Mouse (Mus musculus): Measurements from ENCODE around the gene Tmcc3.

Gene Tmcc3

DNA sequence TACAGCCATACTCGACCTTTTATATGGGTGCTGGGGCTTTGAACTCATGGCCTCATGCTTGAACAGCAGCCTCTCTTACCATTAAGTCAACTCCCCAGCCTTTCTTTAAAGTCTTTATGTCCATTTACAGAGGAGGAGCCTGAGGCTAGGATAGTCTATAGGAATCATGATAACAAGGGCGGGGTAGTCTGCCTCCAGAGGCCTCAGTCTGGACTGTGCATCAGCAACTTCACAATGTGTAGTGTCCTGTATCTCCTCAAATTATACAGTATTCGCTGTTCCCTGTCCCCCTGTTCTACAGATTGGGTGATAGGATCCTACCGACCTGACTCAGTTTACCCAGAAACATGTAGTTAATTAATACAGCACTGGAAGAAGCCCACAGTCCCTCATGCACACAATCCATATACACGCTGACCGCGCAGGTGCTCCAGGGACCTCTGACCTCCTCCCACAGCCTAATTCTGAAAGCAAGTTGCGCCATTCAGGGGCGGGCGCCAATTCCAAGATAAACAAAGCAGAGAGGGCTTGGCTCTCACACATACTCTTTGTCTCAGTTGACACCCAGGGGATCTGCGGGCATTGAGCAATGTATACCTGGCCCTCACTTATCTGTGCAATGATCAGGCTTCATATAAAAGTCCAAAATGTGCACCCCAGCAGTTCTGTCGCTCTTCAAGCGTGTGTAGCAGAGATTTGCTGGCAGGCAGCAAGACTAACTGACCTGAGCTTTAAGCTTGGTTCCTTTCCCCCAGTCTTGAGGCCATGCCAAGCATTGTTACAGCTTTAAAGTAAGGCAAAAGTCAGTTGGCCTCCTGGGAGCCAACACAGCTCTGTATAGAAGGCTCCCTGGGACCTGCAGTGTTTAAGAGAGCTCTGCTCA lies 262.9 kb downstream of the Tmcc3 start:
- Histone ChIP-seq H3K4me3 (replicated peaks; ENCODE audit: low read length) (no peak overlapping the region), H3K36me3 (ENCODE audit: insufficient read depth, low read length) (no peaks in the 10 kb centered on the region), H3K27me3 (ENCODE audit: insufficient read depth, low read length) (peaks cover 2% of the 10 kb centered on the region; the same call in 1 of the 2 replicates), H3K4me1 (replicated peaks; ENCODE audit: low read depth, low read length) (peaks cover 7% of the 10 kb centered on the region), H3K9me3 (ENCODE audit: low read length) (no peaks in the 10 kb centered on the region)
- no peak for TF ChIP-seq CTCF (conservative IDR thresholded peaks at IDR 0.05; ENCODE audit: low read length)
- TF ChIP-seq NANOG (IDR thresholded peaks at IDR 0.05; ENCODE audit: borderline replicate concordance, low read length): no peak
- TF ChIP-seq POU5F1 (IDR thresholded peaks at IDR 0.05; ENCODE audit: borderline replicate concordance, low read length): no peak

DNA sequence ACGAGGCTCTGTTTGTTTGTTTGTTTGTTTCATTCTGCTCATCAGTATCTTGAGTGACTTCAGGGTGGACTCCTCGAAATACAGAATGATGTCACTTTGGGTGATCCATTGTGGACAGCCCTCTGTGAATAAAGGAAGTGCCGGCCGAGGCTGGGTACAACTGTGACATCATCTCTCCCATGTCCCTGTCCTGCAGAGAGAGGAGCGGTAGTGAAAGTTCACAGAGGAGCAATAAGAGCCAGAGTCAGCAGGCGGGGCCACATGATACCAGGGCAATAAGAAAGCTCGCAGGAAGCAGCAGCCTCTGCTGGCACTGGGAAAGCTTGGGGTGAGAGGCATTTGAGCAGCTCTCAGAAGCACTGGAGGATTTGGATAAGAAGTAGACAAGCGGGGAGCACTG lies 264.2 kb downstream of the Tmcc3 start:
- H3K4me3 ChIP-seq (replicated peaks; ENCODE audit: low read length): no peak overlapping the region
- no peak for TF ChIP-seq NANOG (IDR thresholded peaks at IDR 0.05; ENCODE audit: borderline replicate concordance, low read length)
- TF ChIP-seq CTCF (conservative IDR thresholded peaks at IDR 0.05; ENCODE audit: low read length): no peak
- TF ChIP-seq POU5F1 (IDR thresholded peaks at IDR 0.05; ENCODE audit: borderline replicate concordance, low read length): no peak

DNA sequence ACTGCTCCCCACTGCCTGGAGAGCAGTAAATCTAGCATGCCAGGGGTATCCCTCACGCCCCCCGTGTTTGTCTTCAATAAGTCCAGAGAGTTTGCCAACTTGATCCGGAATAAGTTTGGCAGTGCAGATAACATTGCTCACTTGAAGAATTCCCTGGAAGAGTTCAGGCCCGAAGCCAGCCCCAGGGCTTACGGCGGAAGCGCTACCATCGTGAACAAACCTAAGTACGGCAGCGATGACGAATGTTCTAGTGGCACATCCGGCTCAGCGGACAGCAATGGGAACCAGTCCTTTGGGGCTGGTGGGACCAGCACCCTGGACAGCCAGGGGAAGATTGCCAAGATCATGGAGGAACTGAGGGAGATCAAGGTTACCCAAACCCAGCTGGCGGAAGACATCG lies 267.1 kb downstream of the Tmcc3 start:
- Histone ChIP-seq H3K4me1 (replicated peaks; ENCODE audit: low read depth, low read length) (peaks cover 7% of the 10 kb centered on the region), H3K4me3 (replicated peaks; ENCODE audit: low read length) (no peak overlapping the region), H3K27me3 (ENCODE audit: insufficient read depth, low read length) (no peaks in the 10 kb centered on the region), H3K36me3 (ENCODE audit: insufficient read depth, low read length) (no peaks in the 10 kb centered on the region), H3K9me3 (ENCODE audit: low read length) (no peaks in the 10 kb centered on the region)
- TF ChIP-seq POU5F1 (IDR thresholded peaks at IDR 0.05; ENCODE audit: borderline replicate concordance, low read length) (no peak), NANOG (IDR thresholded peaks at IDR 0.05; ENCODE audit: borderline replicate concordance, low read length) (no peak), CTCF (conservative IDR thresholded peaks at IDR 0.05; ENCODE audit: low read length) (no peak)

More for the DNA sequence above, 264.2 kb downstream of the Tmcc3 start:
- Histone ChIP-seq H3K4me1 (replicated peaks; ENCODE audit: low read depth, low read length) (peaks cover 7% of the 10 kb centered on the region), H3K9me3 (ENCODE audit: low read length) (no peaks in the 10 kb centered on the region), H3K36me3 (ENCODE audit: insufficient read depth, low read length) (no peaks in the 10 kb centered on the region), H3K27me3 (ENCODE audit: insufficient read depth, low read length) (no peaks in the 10 kb centered on the region)

DNA sequence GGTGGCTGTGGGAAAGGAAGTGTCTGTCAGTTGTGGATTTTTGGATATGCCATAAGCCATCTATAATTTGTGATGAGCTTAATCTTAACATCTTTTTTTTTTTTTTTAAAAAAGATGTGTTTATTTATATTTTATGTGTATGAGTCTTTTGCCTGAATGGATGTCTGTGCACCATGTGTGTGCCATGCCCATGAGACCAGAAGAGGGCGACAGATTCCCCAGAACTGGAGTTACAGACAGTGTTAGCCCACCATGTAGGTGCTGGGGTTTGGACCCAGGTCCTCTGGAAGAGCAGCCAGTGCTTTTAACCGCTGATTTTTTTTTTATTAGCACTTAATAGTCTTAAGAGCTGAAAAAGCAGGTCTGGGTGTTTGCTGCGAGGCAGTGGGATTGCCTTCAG lies 269.6 kb downstream of the Tmcc3 start:
- TF ChIP-seq CTCF (conservative IDR thresholded peaks at IDR 0.05; ENCODE audit: low read length): peak; percentile 35
- no peak for TF ChIP-seq POU5F1 (IDR thresholded peaks at IDR 0.05; ENCODE audit: borderline replicate concordance, low read length)
- TF ChIP-seq NANOG (IDR thresholded peaks at IDR 0.05; ENCODE audit: borderline replicate concordance, low read length): no peak
- H3K27me3 ChIP-seq (ENCODE audit: insufficient read depth, low read length): peaks cover 12% of the 10 kb centered on the region; the same call in 1 of the 2 replicates
- no peak overlapping the region for H3K4me3 ChIP-seq (replicated peaks; ENCODE audit: low read length)
- no peaks in the 10 kb centered on the region for H3K9me3 ChIP-seq (ENCODE audit: low read length)
- H3K36me3 ChIP-seq (ENCODE audit: insufficient read depth, low read length): no peaks in the 10 kb centered on the region
- H3K4me1 ChIP-seq (replicated peaks; ENCODE audit: low read depth, low read length): peaks cover 14% of the 10 kb centered on the region

DNA sequence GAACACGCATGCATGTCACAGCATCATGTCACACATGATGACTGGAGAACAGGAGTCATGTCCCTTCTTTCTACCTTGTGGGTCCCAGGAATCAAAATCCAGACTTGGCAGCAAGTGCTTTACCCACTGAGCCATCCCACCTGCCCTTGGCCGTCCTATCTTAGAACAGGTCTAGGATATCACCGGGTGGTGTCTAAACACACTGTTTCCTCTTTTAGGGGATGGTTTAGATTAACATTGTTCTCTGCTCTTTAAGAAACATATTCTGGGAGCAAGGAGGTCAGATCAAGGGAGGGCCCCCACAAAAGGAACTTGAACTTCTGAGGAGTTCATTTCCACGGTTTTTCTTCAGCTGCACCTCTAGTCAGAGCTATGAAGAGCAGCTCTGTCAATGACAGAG lies 272.0 kb downstream of the Tmcc3 start:
- no peaks in the 10 kb centered on the region for H3K36me3 ChIP-seq (ENCODE audit: insufficient read depth, low read length)
- H3K4me3 ChIP-seq (replicated peaks; ENCODE audit: low read length): no peak overlapping the region
- TF ChIP-seq CTCF (conservative IDR thresholded peaks at IDR 0.05; ENCODE audit: low read length) (no peak), NANOG (IDR thresholded peaks at IDR 0.05; ENCODE audit: borderline replicate concordance, low read length) (no peak), POU5F1 (IDR thresholded peaks at IDR 0.05; ENCODE audit: borderline replicate concordance, low read length) (no peak)
- no peaks in the 10 kb centered on the region for H3K9me3 ChIP-seq (ENCODE audit: low read length)
- peaks cover 21% of the 10 kb centered on the region for H3K4me1 ChIP-seq (replicated peaks; ENCODE audit: low read depth, low read length)
- peaks cover 17% of the 10 kb centered on the region; the same call in 1 of the 2 replicates for H3K27me3 ChIP-seq (ENCODE audit: insufficient read depth, low read length)

DNA sequence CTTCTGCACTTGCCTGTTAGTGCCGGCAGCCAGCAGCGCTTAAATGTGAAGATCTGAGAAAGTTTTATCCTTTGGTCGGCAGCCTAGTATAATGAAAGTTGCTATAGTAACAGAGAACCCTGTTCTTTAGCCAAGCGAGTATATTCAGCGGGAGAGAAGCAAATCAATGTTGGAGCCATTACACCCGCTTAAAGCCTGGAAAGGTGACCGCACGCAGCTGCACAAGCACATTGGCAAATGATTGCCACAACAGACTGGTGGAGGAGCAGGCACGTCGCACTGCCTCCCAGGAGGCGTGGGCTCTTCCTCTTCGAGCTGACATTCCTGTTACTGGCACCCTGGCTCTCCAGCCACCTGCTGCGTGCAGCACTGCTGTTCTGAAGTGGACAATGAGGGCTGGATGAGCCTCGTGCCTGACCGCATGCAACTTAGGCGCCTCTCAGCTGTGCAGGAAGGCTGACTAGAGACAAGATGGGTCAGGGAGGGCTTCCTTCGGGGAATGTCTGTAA lies 273.2 kb downstream of the Tmcc3 start:
- no peaks in the 10 kb centered on the region for H3K9me3 ChIP-seq (ENCODE audit: low read length)
- TF ChIP-seq NANOG (IDR thresholded peaks at IDR 0.05; ENCODE audit: borderline replicate concordance, low read length): no peak
- no peak for TF ChIP-seq POU5F1 (IDR thresholded peaks at IDR 0.05; ENCODE audit: borderline replicate concordance, low read length)
- TF ChIP-seq CTCF (conservative IDR thresholded peaks at IDR 0.05; ENCODE audit: low read length): no peak
- H3K27me3 ChIP-seq (ENCODE audit: insufficient read depth, low read length): peaks cover 17% of the 10 kb centered on the region; the same call in 1 of the 2 replicates
- H3K4me1 ChIP-seq (replicated peaks; ENCODE audit: low read depth, low read length): peaks cover 30% of the 10 kb centered on the region
- H3K4me3 ChIP-seq (replicated peaks; ENCODE audit: low read length): peak overlapping the region; percentile 13; the same call in 1 of the 2 replicates
- no peaks in the 10 kb centered on the region for H3K36me3 ChIP-seq (ENCODE audit: insufficient read depth, low read length)

DNA sequence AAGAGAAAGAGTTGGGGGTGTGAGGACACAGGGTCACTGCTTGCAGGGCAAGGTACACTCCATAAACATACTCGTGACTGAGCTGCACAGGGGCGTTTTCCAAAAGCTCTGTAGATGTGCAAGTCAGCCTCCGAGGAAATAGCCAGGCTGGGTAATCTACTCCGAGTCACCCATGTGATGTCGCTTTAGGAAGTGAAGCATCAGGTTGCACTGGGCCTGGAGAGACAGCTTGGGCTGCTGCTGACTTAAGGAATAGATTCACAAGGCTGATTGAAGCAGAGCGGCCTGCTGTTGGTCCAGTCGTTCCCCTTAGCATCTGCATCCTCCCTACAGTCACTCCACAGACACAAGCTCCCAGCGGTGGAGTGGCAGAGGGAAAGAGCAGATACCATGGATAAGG lies 274.1 kb downstream of the Tmcc3 start:
- H3K27me3 ChIP-seq (ENCODE audit: insufficient read depth, low read length): peaks cover 17% of the 10 kb centered on the region; the same call in 1 of the 2 replicates
- H3K36me3 ChIP-seq (ENCODE audit: insufficient read depth, low read length): no peaks in the 10 kb centered on the region
- TF ChIP-seq POU5F1 (IDR thresholded peaks at IDR 0.05; ENCODE audit: borderline replicate concordance, low read length) (no peak), NANOG (IDR thresholded peaks at IDR 0.05; ENCODE audit: borderline replicate concordance, low read length) (no peak), CTCF (conservative IDR thresholded peaks at IDR 0.05; ENCODE audit: low read length) (no peak)
- no peaks in the 10 kb centered on the region for H3K9me3 ChIP-seq (ENCODE audit: low read length)
- H3K4me1 ChIP-seq (replicated peaks; ENCODE audit: low read depth, low read length): peaks cover 30% of the 10 kb centered on the region
- H3K4me3 ChIP-seq (replicated peaks; ENCODE audit: low read length): no peak overlapping the region

DNA sequence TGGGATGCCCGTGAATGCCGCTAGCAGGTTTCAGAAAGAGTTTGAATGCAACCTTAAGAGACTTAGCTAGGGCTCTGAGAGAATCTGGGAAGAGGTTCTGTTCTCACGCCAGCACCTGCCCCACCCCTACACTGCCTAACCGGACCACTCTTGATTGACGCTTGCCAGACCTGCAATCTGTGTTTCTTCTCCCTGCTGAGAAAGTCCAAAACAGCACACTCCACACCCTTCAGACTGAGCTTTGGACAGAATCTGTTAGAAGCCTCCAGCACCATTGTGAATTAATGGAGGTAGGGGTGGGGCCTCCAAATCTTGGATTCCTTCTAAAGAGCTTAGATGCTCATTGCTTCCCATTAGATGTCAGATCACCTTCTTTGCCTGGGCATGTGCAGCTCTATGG lies 277.2 kb downstream of the Tmcc3 start:
- Histone ChIP-seq H3K27me3 (ENCODE audit: insufficient read depth, low read length) (peaks cover 17% of the 10 kb centered on the region; the same call in 1 of the 2 replicates), H3K9me3 (ENCODE audit: low read length) (no peaks in the 10 kb centered on the region), H3K4me3 (replicated peaks; ENCODE audit: low read length) (no peak overlapping the region), H3K4me1 (replicated peaks; ENCODE audit: low read depth, low read length) (peaks cover 30% of the 10 kb centered on the region), H3K36me3 (ENCODE audit: insufficient read depth, low read length) (no peaks in the 10 kb centered on the region)
- TF ChIP-seq POU5F1 (IDR thresholded peaks at IDR 0.05; ENCODE audit: borderline replicate concordance, low read length) (no peak), NANOG (IDR thresholded peaks at IDR 0.05; ENCODE audit: borderline replicate concordance, low read length) (no peak), CTCF (conservative IDR thresholded peaks at IDR 0.05; ENCODE audit: low read length) (no peak)
